Mouse (Mus musculus) ZHBTc4 (cell line): ENCODE measurements around the gene Rgr.
"Not testable (repeated sequence)": the region's sequence is repeated elsewhere in the genome, so short reads cannot be mapped to it uniquely, and the experiment has no call there.

Source experiments
- DNase-seq: peaks from one replicate; pipeline ENCODE4 v3.0.0-alpha.2; 2011; ENCODE audit warnings: low read depth, low spot score

Rgr gene

DNA sequence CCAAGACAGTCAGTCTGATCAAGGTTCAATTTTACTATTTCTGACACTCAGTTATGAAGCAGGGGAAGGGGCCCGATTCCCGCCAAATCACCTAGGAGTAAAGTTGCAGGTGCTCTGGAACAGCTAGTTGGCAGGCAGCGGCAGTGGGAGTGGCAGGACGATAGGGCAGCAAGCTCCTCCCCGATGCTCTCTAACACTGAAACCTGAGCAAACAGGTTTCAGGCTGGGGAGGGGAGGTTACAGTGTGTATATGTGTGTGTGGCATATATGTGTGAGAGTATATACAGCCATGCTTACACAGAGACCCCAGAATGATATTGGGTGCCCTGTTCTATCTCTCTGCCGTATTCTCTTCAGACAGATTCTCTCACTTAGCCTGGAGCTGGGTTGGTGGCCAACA lies 48.0 kb downstream of the Rgr start:
- not testable (repeated sequence) for DNase-seq

DNA sequence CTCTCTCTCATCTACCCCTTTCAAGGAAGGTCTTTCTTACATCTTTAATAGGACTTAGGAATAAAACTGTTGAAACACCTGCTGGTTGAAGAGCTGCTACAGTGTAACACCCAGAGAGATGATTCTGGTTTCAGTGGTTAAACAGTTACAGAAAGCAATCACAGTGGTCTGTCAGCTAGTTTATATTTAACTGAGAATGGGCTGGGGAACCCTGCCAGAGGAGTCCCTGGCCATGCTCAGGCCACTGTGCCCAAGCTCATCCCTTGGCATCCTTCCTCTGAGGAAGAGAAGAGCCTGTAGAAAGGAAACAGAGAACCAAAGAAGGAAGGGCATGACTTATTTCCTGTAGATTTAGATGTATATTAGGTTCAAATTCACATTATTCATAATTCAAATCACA lies 59.0 kb downstream of the Rgr start:
- DNase-seq, result no peak

DNA sequence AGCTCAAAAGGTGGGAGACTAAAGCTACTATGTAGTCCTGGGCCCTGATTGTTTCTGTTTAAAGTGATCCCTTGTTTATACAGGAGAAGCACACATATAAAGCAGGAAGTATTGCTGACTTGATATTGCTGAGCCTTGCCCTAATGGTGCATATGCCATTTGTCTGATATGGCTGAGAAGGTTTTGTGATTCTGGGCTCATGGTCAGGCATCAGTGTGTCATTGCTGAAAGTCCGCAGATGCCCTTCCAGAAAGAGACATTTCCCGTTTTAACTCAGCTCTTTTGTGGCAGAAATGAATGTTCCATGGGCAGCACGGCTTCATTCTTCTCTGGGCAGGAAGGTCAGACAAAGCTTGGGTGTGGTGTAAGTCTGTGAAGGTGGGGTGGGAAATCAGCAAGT lies 63.1 kb downstream of the Rgr start:
- DNase-seq, result no peak
